ENCODE assay signal across 12 mouse cellular contexts in the genomic region with DNA sequence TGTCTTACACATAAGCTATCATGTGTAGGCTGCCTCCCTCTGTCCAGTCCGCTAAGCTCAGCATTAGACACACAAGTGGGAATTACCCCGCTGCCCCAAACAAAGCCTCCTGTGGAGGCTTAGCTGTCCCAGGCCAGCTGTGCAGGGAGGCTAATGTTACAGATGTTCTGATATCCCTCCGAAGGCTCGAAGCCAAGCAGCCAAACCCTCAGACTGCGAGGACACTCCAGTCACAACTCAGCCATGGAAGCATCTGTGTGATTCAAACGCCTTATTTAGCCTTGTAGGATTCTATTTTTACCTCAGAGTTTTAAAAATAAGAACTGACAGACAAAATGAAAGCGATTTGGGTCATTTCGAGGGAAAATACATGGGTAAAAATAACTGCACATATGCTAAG. TPM values are rescaled to one million over a fixed set of nuclear protein-coding genes. Genes with fewer than 3 reads are reported as not detected.
DNase-seq lines count a peak whose midpoint lies in the region; ATAC-seq lines count a peak whose summit lies in the region.
"Had no signal": no experiment of that assay in that cellular context is flagged by ENCODE, and none has a peak within 500 bp of the region (broad histone marks: within the 10 kb centered on the region; RNA-seq: fewer than 3 reads in every experiment).

No protein-coding gene starts in this region.

- no peak overlapping the region for H3K27ac ChIP-seq in heart, embryonic 12.5 days (ENCODE audit: poor library complexity, severe bottlenecking)
- H3K27ac ChIP-seq in heart, embryonic 16.5 days (ENCODE audit: low read length) = no peak overlapping the region
- H3K27ac ChIP-seq in stomach, embryonic 16.5 days (ENCODE audit: low read length) = no peak overlapping the region
- H3K27ac ChIP-seq: embryonic facial prominence, embryonic 12.5 days; heart, adult 2 months; kidney, postnatal 0 days; stomach, embryonic 15.5 days had no signal

- 64% methylated on average over 8 of the region's 8 CpGs for whole genome bisulfite sequencing in heart, embryonic 12.5 days
- 47% methylated on average over 8 of the region's 8 CpGs for WGBS in heart, embryonic 16.5 days
- 54% methylated on average over 8 of the region's 8 CpGs for WGBS in stomach, embryonic 16.5 days

- DNase-seq in heart, adult 11 months = peak; percentile 94
- DNase-seq in retina, postnatal 7 days (ENCODE audit: low read depth, low spot score) = peak; percentile 31
- no peak for DNase-seq in retina, postnatal 1 day
- DNase-seq in kidney, adult 18-20 months = no peak
- no peak for DNase-seq in urinary bladder, postnatal 25 days (ENCODE audit: low spot score)

- no peak for ATAC-seq in heart, embryonic 12.5 days (ENCODE audit: insufficient number of reproducible peaks, low FRiP score)
- peak; percentile 23; the same call in 1 of the 2 replicates for ATAC-seq in heart, embryonic 16.5 days (replicated peaks; ENCODE audit: extremely low read depth, insufficient read depth, low FRiP score)
- ATAC-seq in stomach, embryonic 16.5 days (ENCODE audit: insufficient read depth, low FRiP score) = peak; percentile 58; the same call in 1 of the 2 replicates

- H3K4me1 ChIP-seq in heart, embryonic 12.5 days (replicated peaks) = peaks cover 17% of the 10 kb centered on the region
- peaks cover 21% of the 10 kb centered on the region for H3K4me1 ChIP-seq in heart, embryonic 16.5 days (ENCODE audit: control insufficient read depth, insufficient read depth, low read length)
- no peaks in the 10 kb centered on the region for H3K4me1 ChIP-seq in stomach, embryonic 16.5 days (ENCODE audit: control insufficient read depth, insufficient read depth, low read length)

- H3K4me3 ChIP-seq in heart, embryonic 12.5 days = no peak overlapping the region
- H3K4me3 ChIP-seq in heart, embryonic 16.5 days (ENCODE audit: low read length) = no peak overlapping the region
- H3K4me3 ChIP-seq in stomach, embryonic 16.5 days (replicated peaks; ENCODE audit: low read length) = no peak overlapping the region
- H3K4me3 ChIP-seq: embryonic facial prominence, embryonic 12.5 days; heart, adult 2 months; stomach, embryonic 15.5 days had no signal

- H3K27me3 ChIP-seq in heart, embryonic 12.5 days (replicated peaks) = no peaks in the 10 kb centered on the region
- H3K27me3 ChIP-seq in heart, embryonic 16.5 days (ENCODE audit: control insufficient read depth, insufficient read depth, low read length) = no peaks in the 10 kb centered on the region
- H3K27me3 ChIP-seq in stomach, embryonic 16.5 days (ENCODE audit: control insufficient read depth, insufficient read depth, low read length) = no peaks in the 10 kb centered on the region
- H3K27me3 ChIP-seq: embryonic facial prominence, embryonic 12.5 days; stomach, embryonic 15.5 days had no signal

- no peak overlapping the region for H3K9ac ChIP-seq in heart, embryonic 12.5 days
- H3K9ac ChIP-seq in heart, embryonic 16.5 days (ENCODE audit: low read length) = no peak overlapping the region
- no peak overlapping the region for H3K9ac ChIP-seq in stomach, embryonic 16.5 days (ENCODE audit: low read length)
- H3K9ac ChIP-seq: embryonic facial prominence, embryonic 12.5 days; stomach, embryonic 15.5 days had no signal

- H3K9me3 ChIP-seq in heart, embryonic 12.5 days (replicated peaks) = peaks cover 4% of the 10 kb centered on the region; the same call in 1 of the 2 replicates
- H3K9me3 ChIP-seq in heart, embryonic 16.5 days (replicated peaks; ENCODE audit: control insufficient read depth, low read length) = peaks cover 6% of the 10 kb centered on the region
- no peaks in the 10 kb centered on the region for H3K9me3 ChIP-seq in stomach, embryonic 16.5 days (replicated peaks; ENCODE audit: control insufficient read depth, low read length)
- H3K9me3 ChIP-seq: stomach, embryonic 15.5 days had no signal

- H3K36me3 ChIP-seq in heart, embryonic 12.5 days = no peaks in the 10 kb centered on the region
- no peaks in the 10 kb centered on the region for H3K36me3 ChIP-seq in heart, embryonic 16.5 days (ENCODE audit: control insufficient read depth, insufficient read depth)
- H3K36me3 ChIP-seq in stomach, embryonic 16.5 days (ENCODE audit: control insufficient read depth, insufficient read depth, low read length) = no peaks in the 10 kb centered on the region
- H3K36me3 ChIP-seq: embryonic facial prominence, embryonic 12.5 days; stomach, embryonic 15.5 days had no signal

- H3K4me2 ChIP-seq in heart, embryonic 12.5 days = no peak overlapping the region
- no peak overlapping the region for H3K4me2 ChIP-seq in heart, embryonic 16.5 days (ENCODE audit: low read depth, low read length)
- H3K4me2 ChIP-seq in stomach, embryonic 16.5 days (ENCODE audit: low read depth, low read length) = no peak overlapping the region
- H3K4me2 ChIP-seq: embryonic facial prominence, embryonic 12.5 days; stomach, embryonic 15.5 days had no signal

RNA-seq across cellular contexts. Expression of a gene that starts 27.9 kb away (rescaled TPM):
- polyA plus RNA-seq in heart, embryonic 12.5 days (2016; fragmentation: Nextera tagmentation; extraction: Ambion mirVana) = 3.0 and 3.4 TPM in 2 replicates
- polyA plus RNA-seq in heart, embryonic 16.5 days (2015; fragmentation: Nextera tagmentation; extraction: Ambion mirVana) = 2.2 and 2.8 TPM in 2 replicates
- polyA plus RNA-seq in stomach, embryonic 16.5 days (2015; fragmentation: Nextera tagmentation; extraction: Ambion mirVana) = 5.0 and 5.4 TPM in 2 replicates

RNA-seq across cellular contexts. Expression of a gene that starts 56.7 kb away (rescaled TPM):
- 2.5 and 3.1 TPM in 2 replicates for polyA plus RNA-seq in heart, embryonic 12.5 days (2016; fragmentation: Nextera tagmentation; extraction: Ambion mirVana)
- polyA plus RNA-seq in heart, embryonic 16.5 days (2015; fragmentation: Nextera tagmentation; extraction: Ambion mirVana) = 0.64 and 0.95 TPM in 2 replicates
- polyA plus RNA-seq in stomach, embryonic 16.5 days (2015; fragmentation: Nextera tagmentation; extraction: Ambion mirVana) = 31.3 and 33.7 TPM in 2 replicates

RNA-seq across cellular contexts. Expression of a gene that starts 57.9 kb away (rescaled TPM):
- 1,302 and 1,316 TPM in 2 replicates for polyA plus RNA-seq in heart, embryonic 12.5 days (2016; fragmentation: Nextera tagmentation; extraction: Ambion mirVana)
- polyA plus RNA-seq in heart, embryonic 16.5 days (2015; fragmentation: Nextera tagmentation; extraction: Ambion mirVana) = 1,129 and 1,149 TPM in 2 replicates
- 1,327 and 1,379 TPM in 2 replicates for polyA plus RNA-seq in stomach, embryonic 16.5 days (2015; fragmentation: Nextera tagmentation; extraction: Ambion mirVana)

Comparison
In these comparisons a context has a peak if more than half of its experiments do, and no peak if none do; other contexts are left out.
1. DNase-seq: peak in heart, adult 11 months (single experiment) and retina, postnatal 7 days (single experiment); none in retina, postnatal 1 day (single experiment), kidney, adult 18-20 months (single experiment) and urinary bladder, postnatal 25 days (single experiment).